Mouse (Mus musculus) embryonic stem cell, embryonic (primary cell): Measurements from ENCODE around the gene 1700056E22Rik.

Source experiments
- CTCF ChIA-PET, 4 experiments: fragments of 300-600 bp in 2 of 4; fragments of 350-600 bp in 2 of 4; sonication (Branson Sonifier 250); formaldehyde crosslinking; loops; one replicate each; lab custom pipeline; 2022; ENCODE audit warnings: inconsistent platforms in 2 of 4; lab: Charles Lee
- POLR2A ChIA-PET, 4 experiments: fragments of 300-600 bp in 2 of 4; fragments of 350-600 bp in 2 of 4; sonication (Branson Sonifier 250); formaldehyde crosslinking; loops; one replicate each; lab custom pipeline; 2022; ENCODE audit warnings: antibody characterized with exemption in 4 of 4, inconsistent platforms in 1 of 4; lab: Charles Lee

1700056E22Rik gene

GRCm38 (mm10) chr1:184034741-184035181 lies 660 bp upstream of the 1700056E22Rik start:
- ChIA-PET POLR2A (interaction anchor here in 3 of 4 experiments (0.6 to 2.8 kb wide), 28 partner anchors 7 to 952 kb away, joined by 3 to 24 read pairs (median 4); partner anchors contain the start of genes Hlx (in 2 of the 3) and Brox (in 1 of the 3)), CTCF (interaction anchor here in 1 of 4 experiments (0.5 kb wide), 2 partner anchors 210 to 698 kb away, joined by 3 to 6 read pairs; no protein-coding TSS in a partner anchor)

- CTCF ChIA-PET: interaction anchor here in 1 of 4 experiments (0.6 to 0.7 kb wide), 2 partner anchors 10 to 203 kb away, joined by 4 to 5 read pairs; no protein-coding TSS in a partner anchor
- POLR2A ChIA-PET: interaction anchor here in 3 of 4 experiments (0.7 to 2.8 kb wide), 23 partner anchors 9 to 736 kb away, joined by 3 to 24 read pairs (median 4); partner anchors contain the start of genes Brox (in 1 of the 3) and Dusp10 (in 1 of the 3)
Observed at GRCm38 (mm10) chr1:184033390-184034010, 601 bp downstream of the 1700056E22Rik start.

- POLR2A ChIA-PET: interaction anchor here in 2 of 4 experiments (0.7 to 2.7 kb wide), 10 partner anchors 8 to 51 kb away, joined by 3 to 24 read pairs (median 5); partner anchors contain the start of gene Dusp10 (in 1 of the 2)
- CTCF ChIA-PET: interaction anchor here in 1 of 4 experiments (0.6 kb wide), 1 partner anchor 9 kb away, joined by 5 read pairs; no protein-coding TSS in a partner anchor
Observed at GRCm38 (mm10) chr1:184032682-184033389, 1.3 kb downstream of the 1700056E22Rik start.

GRCm38 (mm10) chr1:184030070-184030802 lies 3.9 kb downstream of the 1700056E22Rik start:
- POLR2A ChIA-PET: no interaction called here
- CTCF ChIA-PET: no interaction called here

DNA sequence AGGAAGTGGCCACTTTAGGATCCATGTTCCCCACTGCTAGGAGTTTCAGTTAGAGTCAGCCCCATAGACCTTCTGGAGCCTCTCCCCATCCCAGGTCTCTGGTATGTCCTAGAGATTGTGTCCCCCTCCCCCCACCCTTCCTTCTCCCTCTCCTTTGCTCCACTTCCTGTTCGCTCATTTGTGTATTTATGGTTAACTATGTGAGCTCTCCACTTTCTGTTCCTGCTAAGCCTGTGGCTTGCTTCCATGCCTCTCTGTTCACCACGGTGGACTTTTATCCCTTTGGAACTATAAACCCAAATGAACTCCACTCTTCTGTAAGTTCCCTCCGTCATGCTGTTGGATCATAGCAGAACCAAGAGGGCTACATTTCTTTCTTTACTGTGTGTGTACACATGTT lies 7.1 kb downstream of the 1700056E22Rik start:
- ChIA-PET POLR2A (no interaction called here), CTCF (no interaction called here)

GRCm38 (mm10) chr1:184025079-184025478 lies 9.0 kb downstream of the 1700056E22Rik start:
- CTCF ChIA-PET: no interaction called here
- POLR2A ChIA-PET: interaction anchor here in 2 of 4 experiments (0.9 to 2.3 kb wide), 5 partner anchors 9 to 27 kb away, joined by 3 to 22 read pairs (median 4); partner anchors contain the start of gene 1700056E22Rik (in 2 of the 2)

DNA sequence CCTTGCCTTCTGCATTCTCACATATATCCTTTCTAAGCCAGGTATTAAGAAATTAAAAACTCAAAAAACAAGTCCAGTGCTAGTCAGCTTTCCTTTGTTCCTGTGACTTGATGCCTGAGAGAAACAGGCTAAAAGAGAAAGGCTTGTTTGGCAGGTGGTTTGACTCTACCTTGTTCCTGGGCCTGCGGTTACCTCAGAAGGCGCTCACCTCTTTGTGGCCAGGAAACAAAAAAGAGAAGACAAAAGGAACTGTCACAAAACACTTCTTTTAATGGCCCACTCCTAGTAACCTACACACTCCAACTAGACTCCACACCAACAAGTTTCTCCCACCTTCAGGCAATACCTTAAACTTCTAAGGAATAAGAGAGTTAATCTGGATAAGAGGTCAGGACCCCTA lies 9.5 kb downstream of the 1700056E22Rik start:
- ChIA-PET POLR2A (interaction anchor here in 2 of 4 experiments (0.9 to 2.3 kb wide), 6 partner anchors 9 to 472 kb away, joined by 3 to 22 read pairs (median 4); partner anchors contain the start of gene 1700056E22Rik (in 2 of the 2)), CTCF (interaction anchor here in 1 of 4 experiments (0.6 kb wide), 1 partner anchor 1238 kb away, joined by 3 read pairs; no protein-coding TSS in a partner anchor)

- ChIA-PET CTCF (interaction anchor here in 1 of 4 experiments (0.6 kb wide), 1 partner anchor 1237 kb away, joined by 3 read pairs; no protein-coding TSS in a partner anchor), POLR2A (interaction anchor here in 2 of 4 experiments (1.0 to 2.3 kb wide), 3 partner anchors 10 to 473 kb away, joined by 3 to 22 read pairs (median 8); partner anchors contain the start of gene 1700056E22Rik (in 2 of the 2))
Observed at GRCm38 (mm10) chr1:184023971-184024370, 10.1 kb downstream of the 1700056E22Rik start.

DNA sequence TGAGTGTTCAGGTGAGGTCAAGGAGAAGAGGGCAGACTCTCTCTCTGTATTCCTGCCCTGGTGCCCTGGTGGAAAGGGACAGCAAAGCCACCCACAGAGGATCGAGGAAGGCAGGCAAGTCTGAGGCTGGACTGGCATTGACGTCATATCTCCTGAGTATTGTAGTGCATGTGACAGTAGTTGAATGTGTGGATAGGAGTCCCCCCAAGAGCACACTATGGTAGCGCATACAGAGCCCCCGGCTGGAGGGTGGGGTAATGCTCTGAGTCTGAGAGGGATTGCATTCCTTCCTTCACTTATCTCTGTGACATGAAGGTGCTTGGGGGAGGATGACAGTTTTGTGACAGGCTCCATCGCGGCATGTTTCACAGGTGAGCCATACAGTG lies 14.4 kb downstream of the 1700056E22Rik start:
- POLR2A ChIA-PET: interaction anchor here in 3 of 4 experiments (0.6 to 1.5 kb wide), 4 partner anchors 14 to 88 kb away, joined by 3 to 9 read pairs (median 4); partner anchors contain the start of gene 1700056E22Rik (in 2 of the 3)

GRCm38 (mm10) chr1:184019042-184019721 lies 14.9 kb downstream of the 1700056E22Rik start:
- CTCF ChIA-PET: interaction anchor here in 1 of 4 experiments (0.6 to 0.7 kb wide), 2 partner anchors 701 to 725 kb away, joined by 5 to 6 read pairs; no protein-coding TSS in a partner anchor

More for the DNA sequence above, 14.4 kb downstream of the 1700056E22Rik start:
- CTCF ChIA-PET: interaction anchor here in 1 of 4 experiments (0.6 to 0.7 kb wide), 2 partner anchors 700 to 724 kb away, joined by 5 to 6 read pairs; no protein-coding TSS in a partner anchor

DNA sequence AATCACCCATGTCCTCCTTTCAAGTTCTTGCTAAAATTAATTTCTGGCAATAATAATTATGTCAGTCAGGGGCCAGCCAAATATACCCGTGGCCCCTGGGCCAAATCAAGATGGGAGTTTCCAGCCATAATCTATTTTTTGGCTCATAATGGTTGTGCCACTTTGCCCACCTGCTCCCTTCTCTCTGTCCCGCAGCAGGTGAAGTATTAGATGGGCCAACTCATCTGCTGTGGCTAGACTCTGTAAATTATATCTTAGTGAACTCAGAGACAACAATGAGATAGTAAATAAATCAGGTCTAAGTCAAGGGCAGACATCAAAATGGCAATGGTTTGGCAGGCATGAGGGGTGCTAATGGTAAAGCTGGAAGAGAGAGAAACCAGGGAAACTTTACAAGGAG lies 16.5 kb downstream of the 1700056E22Rik start:
- POLR2A ChIA-PET: interaction anchor here in 2 of 4 experiments (1.0 to 1.5 kb wide), 3 partner anchors 17 to 22 kb away, joined by 3 to 5 read pairs (median 4); partner anchors contain the start of gene 1700056E22Rik (in 1 of the 2)
- CTCF ChIA-PET: no interaction called here

More at GRCm38 (mm10) chr1:184019042-184019721, 14.9 kb downstream of the 1700056E22Rik start:
- POLR2A ChIA-PET: interaction anchor here in 3 of 4 experiments (0.6 to 1.5 kb wide), 5 partner anchors 15 to 87 kb away, joined by 3 to 9 read pairs (median 4); partner anchors contain the start of gene 1700056E22Rik (in 3 of the 3)

DNA sequence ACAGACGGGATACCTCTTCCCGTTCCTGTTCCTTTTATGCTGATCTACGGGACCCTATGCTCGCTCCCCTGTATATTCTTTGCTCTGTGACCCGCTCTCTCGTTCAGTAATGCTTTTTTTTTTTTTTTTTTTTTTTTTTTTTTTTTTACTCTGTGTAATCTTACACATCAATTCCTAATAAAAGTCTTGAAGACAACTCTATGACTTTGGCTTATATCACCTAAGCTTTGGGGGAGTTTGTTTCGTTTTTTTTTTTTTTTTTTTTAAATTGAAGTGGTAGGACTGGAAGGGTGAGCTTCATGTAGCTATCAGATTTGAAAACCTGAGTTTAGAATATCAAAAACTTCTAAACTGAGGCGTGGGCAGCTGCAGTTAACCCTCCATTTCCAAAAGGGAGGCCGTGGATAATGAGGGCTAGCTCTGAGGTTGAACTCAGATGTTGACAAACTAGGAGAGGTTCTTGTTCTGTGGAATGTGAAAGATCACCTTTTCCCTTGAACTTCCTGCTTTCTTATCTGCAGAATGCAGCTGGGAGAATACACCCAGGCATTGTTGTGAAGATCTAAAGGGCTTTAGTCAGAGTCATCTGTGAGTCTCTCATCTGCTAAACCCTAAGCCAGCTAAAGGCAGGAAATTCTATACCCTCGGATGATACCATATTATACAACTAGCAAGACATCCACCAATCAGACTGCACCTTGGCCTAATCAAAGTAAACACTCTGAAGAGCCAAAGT lies 17.9 kb downstream of the 1700056E22Rik start:
- POLR2A ChIA-PET: interaction anchor here in 3 of 4 experiments (0.5 to 1.2 kb wide), 8 partner anchors 9 to 1896 kb away, joined by 3 to 6 read pairs (median 4); partner anchors contain the start of gene 1700056E22Rik (in 2 of the 3)
- CTCF ChIA-PET: interaction anchor here in 2 of 4 experiments (0.6 to 0.7 kb wide), 2 partner anchors 67 to 169 kb away, joined by 4 to 6 read pairs; no protein-coding TSS in a partner anchor

GRCm38 (mm10) chr1:184014091-184014490 lies 20.0 kb downstream of the 1700056E22Rik start:
- ChIA-PET POLR2A (no interaction called here), CTCF (interaction anchor here in 1 of 4 experiments (1.1 kb wide), 1 partner anchor 719 kb away, joined by 5 read pairs; the partner anchor contains the start of gene Hlx)

DNA sequence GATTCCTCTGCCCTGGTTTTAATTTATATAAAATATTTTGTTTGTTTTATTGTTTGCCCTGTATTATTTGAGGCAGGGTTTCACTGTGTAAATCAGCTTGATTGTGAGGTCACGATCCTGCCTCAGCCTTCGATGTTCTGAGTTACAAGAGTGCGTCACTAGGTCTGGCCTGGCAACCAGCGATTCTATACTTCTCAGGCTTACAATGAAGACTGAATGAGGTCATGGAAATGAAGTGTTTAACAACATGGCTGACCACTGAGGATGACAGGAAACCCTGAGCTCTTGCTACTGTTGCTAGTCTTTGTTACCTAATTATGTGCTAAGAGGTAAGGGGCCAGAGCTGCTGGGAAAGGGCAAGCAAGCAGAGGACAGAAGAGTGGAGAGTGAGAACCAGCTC lies 21.0 kb downstream of the 1700056E22Rik start, which contains the start of gene Dusp10:
Gene Dusp10, plus strand, starts transcription at position 197 of the 400 bp plus-strand sequence.
- ChIA-PET CTCF (interaction anchor here in 1 of 4 experiments (1.1 kb wide), 1 partner anchor 720 kb away, joined by 5 read pairs; the partner anchor contains the start of gene Hlx), POLR2A (interaction anchor here in 2 of 4 experiments (1.0 to 1.3 kb wide), 2 partner anchors 10 to 20 kb away, joined by 3 to 4 read pairs; no protein-coding TSS in a partner anchor)

DNA sequence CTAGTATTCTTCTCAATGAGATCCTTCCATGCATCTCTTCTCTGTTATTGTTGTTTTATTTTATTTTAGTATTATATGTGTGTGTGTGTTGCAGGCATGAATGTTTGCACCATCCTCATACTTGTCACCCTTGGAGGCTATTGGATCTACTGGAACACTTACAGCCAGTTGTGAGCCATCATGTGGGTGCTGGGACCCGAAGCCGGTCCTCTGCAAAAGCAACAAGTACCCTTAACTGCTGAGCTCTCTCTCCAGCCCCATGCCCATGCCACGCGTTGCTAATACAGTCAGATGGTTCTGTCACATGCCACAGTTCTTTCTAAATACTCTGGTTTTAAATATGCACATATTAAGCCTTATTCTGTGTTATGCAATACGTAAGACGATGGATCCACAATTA lies 22.8 kb downstream of the 1700056E22Rik start:
- CTCF ChIA-PET: no interaction called here
- POLR2A ChIA-PET: no interaction called here

DNA sequence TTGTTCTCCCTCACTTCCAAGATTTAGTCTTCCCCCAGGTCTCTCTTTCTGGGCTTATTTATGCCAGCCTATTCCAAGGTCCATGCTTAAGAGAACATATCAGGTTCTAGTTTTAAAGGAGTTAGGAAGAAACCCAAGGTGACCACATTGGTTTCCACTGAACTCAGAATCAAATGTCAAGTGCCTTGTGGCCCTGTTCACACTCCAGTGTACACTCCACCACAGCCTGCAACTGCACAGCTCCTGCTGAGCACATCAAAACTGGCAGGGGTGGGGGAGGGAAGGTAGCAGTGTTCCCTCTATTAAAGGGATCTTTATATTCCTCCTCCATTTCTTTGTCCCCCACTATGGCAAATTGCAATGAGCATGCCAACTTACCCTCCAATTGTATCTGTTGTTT lies 28.0 kb downstream of the 1700056E22Rik start:
- POLR2A ChIA-PET: no interaction called here
- CTCF ChIA-PET: no interaction called here
